Mouse (Mus musculus): ENCODE data around the gene Mast1. TPM values are rescaled to one million over a fixed set of nuclear protein-coding genes. Genes with fewer than 3 reads are reported as not detected.

Gene Mast1
- polyA plus RNA-seq, 1 experiment from 2014 or later = 0.19 TPM

DNA sequence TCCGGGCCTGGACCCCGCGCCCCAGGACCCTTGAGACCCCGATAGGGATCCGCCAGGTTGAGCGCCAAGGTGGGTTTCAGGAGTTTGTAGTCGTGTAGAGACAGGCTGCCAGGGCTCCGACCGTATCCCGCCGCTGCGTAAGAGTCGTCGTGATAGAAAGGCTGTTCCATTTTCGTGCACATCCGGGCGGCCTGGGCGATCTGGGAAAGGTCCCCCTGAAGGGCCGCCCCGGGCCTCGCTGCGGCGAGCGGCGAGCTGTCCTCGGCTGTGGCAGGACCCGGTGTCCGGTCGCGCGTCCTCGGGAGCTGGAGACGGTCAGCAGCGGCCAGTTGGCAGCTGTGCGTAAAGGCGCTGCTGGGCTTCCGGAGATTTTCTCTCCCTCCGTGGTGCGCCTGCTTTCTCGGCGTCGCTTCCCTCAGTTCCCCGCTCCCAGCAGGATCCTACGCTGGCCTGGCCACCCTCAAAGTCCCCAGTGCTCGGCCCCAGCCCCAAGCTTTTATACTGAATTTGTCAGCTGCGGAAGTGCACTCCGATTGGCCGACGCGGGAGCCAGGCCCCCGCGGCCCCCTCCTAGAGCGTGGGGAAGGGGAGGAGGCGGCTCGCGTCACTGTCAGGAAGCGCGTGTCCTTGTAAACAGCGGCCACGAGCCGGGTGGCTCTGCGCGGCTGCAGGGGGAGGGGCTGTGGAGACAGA is 41.2 kb upstream of the Mast1 start, which contains the start of gene Junb:
TSS of gene Junb (minus strand) at position 471 of the 693 bp plus-strand sequence.
- WGBS = under 1% methylated on average over 63 of the region's 63 CpGs
- Histone ChIP-seq H3K4me3 (peak within 1 kb of the TSS; percentile 73), H3K27ac (replicated peaks) (peak within 1 kb of the TSS; percentile 90), H3K27me3 (replicated peaks) (no peaks in the 10 kb centered on the region), H3K36me3 (peaks cover 20% of the 10 kb centered on the region), H3K4me1 (peaks cover 73% of the 10 kb centered on the region), H3K9me3 (no peaks in the 10 kb centered on the region), H3K4me2 (peak within 1 kb of the TSS; percentile 99), H3K9ac (peak within 1 kb of the TSS; percentile 88)
- ATAC-seq (ENCODE audit: extremely low read depth, insufficient number of reproducible peaks, low FRiP score, low TSS enrichment) = peak; percentile 52

DNA sequence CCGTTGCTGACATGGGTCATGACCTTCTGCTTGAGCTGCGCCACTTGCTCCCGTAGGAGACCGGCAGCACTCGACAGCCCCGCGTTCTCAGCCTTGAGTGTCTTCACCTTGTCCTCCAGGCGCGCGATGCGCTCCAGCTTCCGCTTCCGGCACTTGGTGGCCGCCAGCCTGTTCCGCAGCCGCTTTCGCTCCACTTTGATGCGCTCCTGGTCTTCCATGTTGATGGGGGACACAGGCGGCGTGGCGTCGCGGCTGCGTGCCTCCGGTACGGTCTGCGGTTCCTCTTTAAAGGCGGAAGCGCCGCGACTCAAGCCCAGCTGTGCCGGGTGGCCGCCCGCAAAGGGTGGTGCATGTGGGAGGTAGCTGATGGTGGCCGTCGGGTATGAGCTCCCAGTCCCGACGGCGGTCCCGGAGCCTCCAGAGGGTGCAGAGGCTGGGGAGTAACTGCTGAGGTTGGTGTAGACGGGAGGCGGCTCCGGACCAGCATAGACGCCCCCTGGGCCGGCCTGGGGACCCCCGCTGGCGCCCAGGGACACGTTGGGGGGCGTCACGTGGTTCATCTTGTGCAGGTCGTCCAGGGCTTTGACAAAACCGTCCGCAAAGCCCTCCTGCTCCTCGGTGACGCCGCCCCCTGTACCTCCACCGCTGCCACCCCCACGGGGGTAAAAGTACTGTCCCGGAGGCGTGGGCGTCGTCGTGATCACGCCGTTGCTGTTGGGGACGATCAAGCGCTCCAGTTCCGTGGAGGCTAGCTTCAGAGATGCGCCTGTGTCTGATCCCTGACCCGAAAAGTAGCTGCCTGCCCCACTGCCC is 40.5 kb upstream of the Mast1 start:
- peak overlapping the region; percentile 73 for H3K4me3 ChIP-seq
- H3K36me3 ChIP-seq = peaks cover 27% of the 10 kb centered on the region
- peak overlapping the region; percentile 99 for H3K4me2 ChIP-seq
- 1% methylated on average over 70 of the region's 70 CpGs for WGBS
- H3K9me3 ChIP-seq = no peaks in the 10 kb centered on the region
- no peaks in the 10 kb centered on the region for H3K27me3 ChIP-seq (replicated peaks)
- H3K4me1 ChIP-seq = peaks cover 73% of the 10 kb centered on the region
- ATAC-seq (ENCODE audit: extremely low read depth, insufficient number of reproducible peaks, low FRiP score, low TSS enrichment) = no peak
- H3K9ac ChIP-seq = peak overlapping the region; percentile 88
- peak overlapping the region; percentile 90 for H3K27ac ChIP-seq (replicated peaks)

DNA sequence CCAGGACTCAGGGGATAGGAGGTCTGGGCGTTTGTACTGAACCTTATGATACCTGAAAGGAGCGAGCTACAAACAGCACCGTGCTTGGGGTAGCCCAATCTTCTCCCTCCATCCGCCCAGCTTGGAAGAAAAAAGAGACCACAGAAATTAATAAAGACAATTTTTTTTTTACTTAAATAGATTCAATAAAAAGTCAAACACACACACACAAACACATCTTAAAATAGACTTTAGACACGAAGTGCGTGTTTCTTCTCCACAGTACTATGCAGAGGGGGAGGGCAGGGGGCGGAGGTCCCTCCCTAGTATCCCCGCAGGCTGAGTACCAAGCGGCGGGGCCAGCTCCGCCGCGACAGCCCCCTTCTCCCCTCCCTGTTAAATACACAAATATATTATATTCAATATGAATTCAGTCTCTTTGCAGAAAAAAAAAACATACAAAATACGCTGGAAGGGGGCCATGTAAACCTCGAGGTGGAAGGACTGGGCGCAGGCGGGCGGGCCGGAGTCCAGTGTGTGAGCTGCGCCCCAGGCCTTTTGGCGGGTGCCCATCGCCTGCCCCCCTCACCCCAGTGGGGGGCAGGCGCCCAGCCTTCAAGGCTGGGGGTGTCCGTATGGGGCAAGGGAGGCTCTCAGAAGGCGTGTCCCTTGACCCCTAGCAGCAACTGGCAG is 39.7 kb upstream of the Mast1 start:
- no peaks in the 10 kb centered on the region for H3K27me3 ChIP-seq (replicated peaks)
- peaks cover 35% of the 10 kb centered on the region for H3K36me3 ChIP-seq
- H3K9ac ChIP-seq = peak overlapping the region; percentile 88
- ATAC-seq (ENCODE audit: extremely low read depth, insufficient number of reproducible peaks, low FRiP score, low TSS enrichment) = no peak
- WGBS = 3% methylated on average over 25 of the region's 25 CpGs
- H3K4me3 ChIP-seq = peak overlapping the region; percentile 73
- no peaks in the 10 kb centered on the region for H3K9me3 ChIP-seq
- H3K4me1 ChIP-seq = peaks cover 69% of the 10 kb centered on the region
- peak overlapping the region; percentile 90 for H3K27ac ChIP-seq (replicated peaks)
- H3K4me2 ChIP-seq = peak overlapping the region; percentile 99

DNA sequence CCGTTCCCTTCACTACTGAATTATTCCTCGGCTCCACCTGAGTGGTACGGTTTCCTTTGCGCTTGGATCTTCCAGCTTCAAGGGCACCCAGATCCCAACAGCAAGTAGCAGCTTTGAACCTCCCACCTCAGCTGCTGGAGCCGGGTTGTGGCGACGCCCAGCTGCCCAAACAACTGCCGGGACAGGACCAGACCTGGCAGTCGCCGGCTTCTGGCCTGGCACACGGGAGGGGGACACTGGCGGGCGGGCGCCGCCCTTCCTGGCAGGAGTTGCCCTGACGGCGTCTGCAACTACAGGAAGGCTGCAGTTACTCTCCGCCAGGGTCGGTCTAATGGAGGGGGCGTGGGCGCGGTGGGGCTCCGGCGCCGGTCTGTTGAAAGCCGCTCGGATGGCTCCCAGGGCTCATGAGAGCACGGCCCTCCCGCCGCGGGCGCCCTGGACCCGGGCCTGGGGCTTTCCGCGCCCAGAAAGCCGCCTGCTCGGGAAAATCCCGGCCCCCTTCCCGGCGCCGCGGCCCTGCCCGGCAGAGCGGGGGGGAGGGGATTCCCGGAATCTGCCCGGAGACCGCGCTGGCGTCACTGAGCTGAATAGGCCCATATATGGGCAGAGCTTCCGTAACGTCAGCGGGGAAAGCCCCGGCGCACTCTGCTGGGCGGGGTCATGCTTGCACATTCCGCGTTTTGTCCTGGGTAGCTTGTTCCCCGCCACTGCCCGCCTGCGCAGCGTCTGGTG is 39.0 kb upstream of the Mast1 start:
- peaks cover 63% of the 10 kb centered on the region for H3K4me1 ChIP-seq
- WGBS = under 1% methylated on average over 58 of the region's 61 CpGs
- H3K9ac ChIP-seq = peak overlapping the region; percentile 88
- peak overlapping the region; percentile 90 for H3K27ac ChIP-seq (replicated peaks)
- H3K4me2 ChIP-seq = peak overlapping the region; percentile 99
- H3K4me3 ChIP-seq = peak overlapping the region; percentile 73
- H3K27me3 ChIP-seq (replicated peaks) = no peaks in the 10 kb centered on the region
- no peaks in the 10 kb centered on the region for H3K9me3 ChIP-seq
- H3K36me3 ChIP-seq = peaks cover 42% of the 10 kb centered on the region
- ATAC-seq (ENCODE audit: extremely low read depth, insufficient number of reproducible peaks, low FRiP score, low TSS enrichment) = peak; percentile 75

DNA sequence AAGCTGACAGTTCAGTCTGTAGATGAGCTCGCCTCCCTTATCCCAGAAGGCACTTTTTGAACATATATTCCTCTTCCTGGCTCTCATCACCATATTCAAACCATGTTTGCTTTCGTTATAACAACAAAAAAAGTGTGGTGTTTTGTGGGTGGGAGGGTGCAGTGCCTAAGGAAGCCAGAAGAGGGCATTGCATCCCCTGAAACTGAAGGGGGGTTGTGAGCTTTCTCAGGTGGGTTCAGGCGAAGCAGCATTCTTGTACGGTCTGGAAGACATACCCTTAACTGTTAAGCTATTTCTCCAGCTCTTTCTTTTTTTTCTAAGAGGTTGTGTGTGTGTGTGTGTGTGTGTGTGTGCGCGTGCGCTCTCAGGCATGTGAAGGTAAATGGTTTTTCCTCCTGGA is 38.3 kb upstream of the Mast1 start:
- Histone ChIP-seq H3K36me3 (peaks cover 49% of the 10 kb centered on the region), H3K4me1 (peaks cover 63% of the 10 kb centered on the region), H3K27ac (replicated peaks) (peak overlapping the region; percentile 90), H3K27me3 (replicated peaks) (no peaks in the 10 kb centered on the region), H3K9ac (peak overlapping the region; percentile 88), H3K4me3 (peak overlapping the region; percentile 73), H3K9me3 (no peaks in the 10 kb centered on the region), H3K4me2 (peak overlapping the region; percentile 99)
- WGBS = 38% methylated on average over 7 of the region's 7 CpGs
- no peak for ATAC-seq (ENCODE audit: extremely low read depth, insufficient number of reproducible peaks, low FRiP score, low TSS enrichment)

DNA sequence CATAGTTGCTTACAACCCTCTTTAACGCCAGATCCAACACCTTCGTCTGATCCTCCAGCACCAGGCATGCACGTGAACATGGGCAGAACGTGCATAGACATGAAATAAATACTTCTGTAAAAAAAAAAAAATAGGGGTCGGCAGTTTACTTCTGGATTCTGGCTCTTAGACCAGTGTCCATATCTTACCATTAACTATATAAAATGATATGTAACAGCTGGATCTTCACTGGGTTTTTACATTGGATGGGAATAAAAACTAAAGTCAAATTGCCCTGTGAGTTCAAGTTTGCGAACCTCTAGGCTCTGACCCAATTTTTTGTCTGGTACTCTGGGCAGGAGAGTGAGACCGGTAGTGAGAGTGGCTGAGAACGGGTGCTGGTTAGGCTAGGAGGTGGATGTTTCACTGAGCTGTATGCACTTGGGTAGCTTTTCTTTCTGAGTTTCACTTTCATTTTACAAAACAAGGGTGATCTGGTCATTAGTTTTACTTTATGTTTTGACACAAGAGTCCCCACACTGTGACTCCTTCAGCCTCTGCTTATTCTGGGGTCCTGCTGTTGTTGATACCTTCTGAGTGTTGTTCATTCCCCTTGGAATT is 37.5 kb upstream of the Mast1 start:
- Histone ChIP-seq H3K9me3 (no peaks in the 10 kb centered on the region), H3K9ac (peak overlapping the region; percentile 88; the same call in 1 of the 2 replicates), H3K36me3 (peaks cover 49% of the 10 kb centered on the region), H3K4me1 (peaks cover 58% of the 10 kb centered on the region), H3K27ac (replicated peaks) (peak overlapping the region; percentile 90; the same call in 1 of the 2 replicates), H3K4me3 (peak overlapping the region; percentile 73), H3K27me3 (replicated peaks) (no peaks in the 10 kb centered on the region), H3K4me2 (peak overlapping the region; percentile 99)
- ATAC-seq (ENCODE audit: extremely low read depth, insufficient number of reproducible peaks, low FRiP score, low TSS enrichment) = no peak
- 78% methylated on average over 8 of the region's 8 CpGs for WGBS

DNA sequence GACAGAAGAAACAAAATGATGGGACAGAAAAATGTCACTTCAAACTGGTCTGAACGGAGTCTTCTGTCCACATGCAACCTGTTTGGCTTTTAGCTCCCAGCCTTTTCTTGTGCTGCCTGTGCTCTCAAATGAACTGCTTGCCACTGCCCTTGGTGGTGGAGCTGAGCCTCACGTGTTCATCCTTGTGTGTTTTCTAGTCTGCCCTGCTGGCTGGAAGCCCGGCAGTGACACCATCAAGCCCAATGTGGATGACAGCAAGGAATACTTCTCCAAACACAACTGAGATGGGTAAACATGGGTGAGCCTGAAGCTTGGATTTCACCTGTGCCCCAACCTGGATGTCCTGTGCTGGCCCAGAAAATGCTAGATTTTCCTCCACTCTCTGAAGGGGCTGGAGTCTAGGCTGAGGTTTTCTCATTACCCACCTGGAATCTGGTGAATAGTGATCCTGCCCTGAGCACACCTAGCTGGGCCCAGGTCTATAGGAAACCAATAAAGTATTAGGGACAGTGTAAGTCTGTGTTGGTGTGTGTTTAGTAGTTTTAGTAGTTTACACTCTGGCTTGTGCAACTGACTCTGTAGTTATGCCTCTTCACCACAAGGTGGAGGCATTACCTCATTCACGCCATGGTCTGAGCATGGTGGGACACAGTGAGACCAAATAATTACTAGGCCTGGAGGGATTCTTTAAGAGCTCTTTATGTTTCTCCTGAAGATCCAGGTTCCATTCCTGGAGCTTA is 36.8 kb upstream of the Mast1 start:
- WGBS = 63% methylated on average over 4 of the region's 4 CpGs
- peaks cover 51% of the 10 kb centered on the region for H3K4me1 ChIP-seq
- H3K4me2 ChIP-seq = peak overlapping the region; percentile 99
- H3K36me3 ChIP-seq = peaks cover 49% of the 10 kb centered on the region
- ATAC-seq (ENCODE audit: extremely low read depth, insufficient number of reproducible peaks, low FRiP score, low TSS enrichment) = no peak
- peak overlapping the region; percentile 21; the same call in 1 of the 2 replicates for H3K4me3 ChIP-seq
- H3K27me3 ChIP-seq (replicated peaks) = no peaks in the 10 kb centered on the region
- peak overlapping the region; percentile 4; the same call in 1 of the 2 replicates for H3K27ac ChIP-seq (replicated peaks)
- H3K9ac ChIP-seq = no peak overlapping the region
- H3K9me3 ChIP-seq = no peaks in the 10 kb centered on the region

DNA sequence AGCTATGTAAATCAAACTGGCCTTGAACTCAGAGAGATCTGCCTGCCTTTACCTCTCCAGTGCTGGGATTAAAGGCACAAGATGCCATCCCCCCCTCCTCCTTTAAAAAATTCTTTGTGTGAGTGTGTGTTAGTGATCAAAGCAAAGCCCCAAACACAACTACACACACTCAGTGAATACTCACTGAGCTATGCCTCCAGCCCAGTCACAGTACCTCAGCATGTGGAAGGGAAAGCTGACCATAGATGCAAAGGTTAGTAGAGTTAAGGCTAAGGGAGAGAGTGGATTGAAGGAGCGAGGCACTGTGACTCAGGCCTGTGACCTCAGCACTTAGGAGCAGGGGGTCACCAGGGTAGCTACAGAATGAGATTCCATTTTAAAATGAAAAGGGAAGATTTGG is 35.9 kb upstream of the Mast1 start:
- 90% methylated on average over 1 of the region's 1 CpGs for WGBS
- Histone ChIP-seq H3K4me3 (peak overlapping the region; percentile 21; the same call in 1 of the 2 replicates), H3K9ac (no peak overlapping the region), H3K27me3 (replicated peaks) (no peaks in the 10 kb centered on the region), H3K4me1 (peaks cover 51% of the 10 kb centered on the region), H3K27ac (replicated peaks) (peak overlapping the region; percentile 4; the same call in 1 of the 2 replicates), H3K9me3 (no peaks in the 10 kb centered on the region), H3K36me3 (peaks cover 49% of the 10 kb centered on the region), H3K4me2 (peak overlapping the region; percentile 99)
- no peak for ATAC-seq (ENCODE audit: extremely low read depth, insufficient number of reproducible peaks, low FRiP score, low TSS enrichment)

DNA sequence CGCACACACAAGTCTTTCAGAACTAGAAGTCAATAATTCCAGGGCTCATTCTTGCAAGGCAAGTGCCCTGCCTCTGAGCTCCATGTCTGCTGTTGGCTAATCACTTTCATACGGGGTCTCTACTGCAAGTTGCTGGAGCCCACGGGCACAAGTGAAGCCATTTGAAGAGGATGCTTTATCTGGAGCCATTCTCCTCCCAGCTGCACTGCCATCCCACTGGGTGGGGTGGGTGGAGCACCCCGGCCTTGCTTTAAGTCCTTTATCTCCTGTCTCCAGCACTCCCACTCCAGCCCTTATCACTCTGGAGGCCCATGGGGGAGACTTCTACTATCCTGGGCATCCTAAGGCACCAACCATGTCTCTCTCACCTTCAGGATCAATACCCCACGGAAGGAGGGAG is 33.8 kb upstream of the Mast1 start:
- peak overlapping the region; percentile 88 for H3K27ac ChIP-seq (replicated peaks)
- WGBS = 32% methylated on average over 5 of the region's 5 CpGs
- peaks cover 51% of the 10 kb centered on the region for H3K4me1 ChIP-seq
- no peaks in the 10 kb centered on the region for H3K27me3 ChIP-seq (replicated peaks)
- H3K9me3 ChIP-seq = no peaks in the 10 kb centered on the region
- H3K9ac ChIP-seq = peak overlapping the region; percentile 90
- H3K4me3 ChIP-seq = peak overlapping the region; percentile 67
- ATAC-seq (ENCODE audit: extremely low read depth, insufficient number of reproducible peaks, low FRiP score, low TSS enrichment) = peak; percentile 61
- H3K4me2 ChIP-seq = peak overlapping the region; percentile 99
- peaks cover 49% of the 10 kb centered on the region for H3K36me3 ChIP-seq
